In genomic region chr5:92369151-92369994, GRCm38 (mm10) we compare ENCODE assay signal across 8 mouse cellular contexts. TPM values are rescaled to one million over a fixed set of nuclear protein-coding genes. Genes with fewer than 3 reads are reported as not detected.
DNase-seq lines count a peak whose midpoint lies in the region; ATAC-seq and TF ChIP-seq lines count a peak whose summit lies in the region.

No protein-coding gene starts in this region.

- TF ChIP-seq POLR2A in lung, adult 2 months (IDR thresholded peaks at IDR 0.05; ENCODE audit: borderline replicate concordance, extremely low read depth, low read depth, low read length) = no peak
- TF ChIP-seq POLR2A in cerebellum, adult 2 months (IDR thresholded peaks at IDR 0.05; ENCODE audit: borderline replicate concordance, insufficient read depth, low read length) = peak; percentile 39; the same call in 1 of the 2 replicates

- H3K27ac ChIP-seq in lung, embryonic 15.5 days = no peak overlapping the region
- peak overlapping the region; percentile 4; the same call in 1 of the 2 replicates for H3K27ac ChIP-seq in cerebellum, adult 2 months (ENCODE audit: insufficient read depth, low read length)
- no peak overlapping the region for H3K27ac ChIP-seq in heart, embryonic 14.5 days (replicated peaks in 1 of 2; ENCODE audit: control insufficient read depth in 1 of 2, insufficient read depth in 1 of 2, low read depth in 2 of 2, low read length in 2 of 2)
- no peak overlapping the region for H3K27ac ChIP-seq in stomach, embryonic 16.5 days (ENCODE audit: low read length)

- no peaks in the 10 kb centered on the region for H3K27me3 ChIP-seq in lung, embryonic 15.5 days
- no peaks in the 10 kb centered on the region for H3K27me3 ChIP-seq in cerebellum, adult 2 months (ENCODE audit: control insufficient read depth, insufficient read depth, low read length)
- no peaks in the 10 kb centered on the region for H3K27me3 ChIP-seq in heart, embryonic 14.5 days (ENCODE audit: control insufficient read depth, insufficient read depth, low read length)
- peaks cover 14% of the 10 kb centered on the region for H3K27me3 ChIP-seq in megakaryocyte, embryonic 14.5 days (replicated peaks)
- no peaks in the 10 kb centered on the region for H3K27me3 ChIP-seq in stomach, embryonic 16.5 days (ENCODE audit: control insufficient read depth, insufficient read depth, low read length)

- no peak for TF ChIP-seq CTCF in lung, adult 2 months (IDR thresholded peaks at IDR 0.05; ENCODE audit: insufficient read depth, low read length)
- TF ChIP-seq CTCF in cerebellum, adult 2 months (IDR thresholded peaks at IDR 0.05; ENCODE audit: borderline replicate concordance, insufficient read depth, low read depth, low read length) = no peak

- no peaks in the 10 kb centered on the region for H3K4me1 ChIP-seq in lung, embryonic 15.5 days
- H3K4me1 ChIP-seq in lung, adult 2 months (ENCODE audit: control insufficient read depth, insufficient read depth, low read length) = no peaks in the 10 kb centered on the region
- H3K4me1 ChIP-seq in cerebellum, adult 2 months (ENCODE audit: control insufficient read depth, insufficient read depth, low read length) = peaks cover 16% of the 10 kb centered on the region; the same call in 1 of the 2 replicates
- H3K4me1 ChIP-seq in heart, embryonic 14.5 days (ENCODE audit: control insufficient read depth in 2 of 2, insufficient read depth in 2 of 2, low read length in 2 of 2) = peaks cover 5% of the 10 kb centered on the region in 2 experiments; a peak in 2 of 4 replicates
- H3K4me1 ChIP-seq in megakaryocyte, embryonic 14.5 days = peaks cover 45% of the 10 kb centered on the region
- H3K4me1 ChIP-seq in stomach, embryonic 16.5 days (ENCODE audit: control insufficient read depth, insufficient read depth, low read length) = no peaks in the 10 kb centered on the region; the same call in 1 of the 2 replicates

- no peaks in the 10 kb centered on the region for H3K9me3 ChIP-seq in lung, embryonic 15.5 days
- no peaks in the 10 kb centered on the region for H3K9me3 ChIP-seq in heart, embryonic 14.5 days (ENCODE audit: control insufficient read depth, low read length)
- no peaks in the 10 kb centered on the region for H3K9me3 ChIP-seq in megakaryocyte, embryonic 14.5 days
- H3K9me3 ChIP-seq in stomach, embryonic 16.5 days (replicated peaks; ENCODE audit: control insufficient read depth, low read length) = no peaks in the 10 kb centered on the region

- no peak overlapping the region for H3K4me2 ChIP-seq in lung, embryonic 15.5 days
- H3K4me2 ChIP-seq in heart, embryonic 14.5 days (ENCODE audit: low read length) = no peak overlapping the region
- no peak overlapping the region for H3K4me2 ChIP-seq in stomach, embryonic 16.5 days (ENCODE audit: low read depth, low read length)

- no peak overlapping the region for H3K9ac ChIP-seq in lung, embryonic 15.5 days
- no peak overlapping the region for H3K9ac ChIP-seq in heart, embryonic 14.5 days (ENCODE audit: low read length)
- H3K9ac ChIP-seq in stomach, embryonic 16.5 days (ENCODE audit: low read length) = no peak overlapping the region

- 0 out of 2 replicates have a peak, but pooled peaks have one; percentile 49 for ATAC-seq in lung, embryonic 15.5 days (ENCODE audit: borderline replicate concordance, extremely low read depth, low FRiP score, low TSS enrichment)
- ATAC-seq in heart, embryonic 14.5 days (ENCODE audit: insufficient number of reproducible peaks, insufficient read depth, low FRiP score, low read depth) = peak; percentile 47; the same call in 1 of the 2 replicates
- ATAC-seq in stomach, embryonic 16.5 days (ENCODE audit: insufficient read depth, low FRiP score) = peak; percentile 82; the same call in 1 of the 2 replicates

- WGBS in lung, embryonic 15.5 days = 61% methylated on average over 13 of the region's 13 CpGs
- WGBS in lung, adult 2 months = 56% methylated on average over 13 of the region's 13 CpGs
- WGBS in cerebellum, adult 2 months = 19% methylated on average over 13 of the region's 13 CpGs
- 60% methylated on average over 13 of the region's 13 CpGs for WGBS in heart, embryonic 14.5 days
- WGBS in stomach, embryonic 16.5 days = 59% methylated on average over 13 of the region's 13 CpGs

- no peaks in the 10 kb centered on the region for H3K36me3 ChIP-seq in lung, embryonic 15.5 days
- H3K36me3 ChIP-seq in heart, embryonic 14.5 days (ENCODE audit: control insufficient read depth, insufficient read depth, low read length) = no peaks in the 10 kb centered on the region
- H3K36me3 ChIP-seq in megakaryocyte, embryonic 14.5 days (replicated peaks; ENCODE audit: low read length) = no peaks in the 10 kb centered on the region
- H3K36me3 ChIP-seq in stomach, embryonic 16.5 days (ENCODE audit: control insufficient read depth, insufficient read depth, low read length) = no peaks in the 10 kb centered on the region

- H3K4me3 ChIP-seq in lung, embryonic 15.5 days = no peak overlapping the region
- no peak overlapping the region for H3K4me3 ChIP-seq in lung, adult 2 months (replicated peaks; ENCODE audit: extremely low read depth, low read depth, low read length)
- peak overlapping the region; percentile 38 for H3K4me3 ChIP-seq in cerebellum, adult 2 months (replicated peaks; ENCODE audit: insufficient read depth, low read depth, low read length)
- no peak overlapping the region for H3K4me3 ChIP-seq in heart, embryonic 14.5 days (ENCODE audit: control insufficient read depth in 1 of 2, insufficient read depth in 1 of 2, low read depth in 1 of 2, low read length in 2 of 2)
- peak overlapping the region; percentile 1 for H3K4me3 ChIP-seq in megakaryocyte, embryonic 14.5 days (replicated peaks)
- H3K4me3 ChIP-seq in stomach, embryonic 16.5 days (replicated peaks; ENCODE audit: low read length) = no peak overlapping the region

- no peak for DNase-seq in lung, adult 2 months
- peak; percentile 73 to 87 for DNase-seq in cerebellum, adult 2 months
- DNase-seq in layer of hippocampus, postnatal 14 days (ENCODE audit: low spot score in 2 of 2) = peak; percentile 54
- no peak for DNase-seq in embryo, embryonic 9.5 days (ENCODE audit: extremely low spot score)

RNA-seq across cellular contexts. Expression of gene Cxcl10, which starts 20.7 kb away (rescaled TPM):
- 0.59 and 3.5 TPM in 2 replicates for polyA plus RNA-seq in lung, embryonic 15.5 days (2015; fragmentation: Nextera tagmentation; extraction: Ambion mirVana)
- 2.2 and 3.0 TPM in 2 replicates for polyA plus RNA-seq in lung, adult 2 months (2012; rRNA removed)
- 0.64 and 0.65 TPM in 2 replicates for polyA plus RNA-seq in cerebellum, adult 2 months (2012; rRNA removed)
- polyA plus RNA-seq in heart, embryonic 14.5 days (2014; fragmentation: Nextera tagmentation; extraction: Ambion mirVana) = 0.74 and 1.2 TPM in 2 replicates
- total RNA-seq in layer of hippocampus, postnatal 14 days (2021) = not detected
- not detected in 2 replicates for polyA plus RNA-seq in megakaryocyte, embryonic 14.5 days (2012; ENCODE audit: insufficient read depth, low replicate concordance)
- polyA plus RNA-seq in stomach, embryonic 16.5 days (2015; fragmentation: Nextera tagmentation; extraction: Ambion mirVana) = 0.97 and 1.8 TPM in 2 replicates

RNA-seq across cellular contexts. Expression of gene Art3, which starts 37.7 kb away (rescaled TPM):
- polyA plus RNA-seq in lung, embryonic 15.5 days (2015; fragmentation: Nextera tagmentation; extraction: Ambion mirVana) = 4.8 and 9.5 TPM in 2 replicates
- polyA plus RNA-seq in lung, adult 2 months (2012; rRNA removed) = 16.5 and 26.2 TPM in 2 replicates
- polyA plus RNA-seq in cerebellum, adult 2 months (2012; rRNA removed) = 12.8 and 17.8 TPM in 2 replicates
- 59.2 and 60.2 TPM in 2 replicates for polyA plus RNA-seq in heart, embryonic 14.5 days (2014; fragmentation: Nextera tagmentation; extraction: Ambion mirVana)
- total RNA-seq in layer of hippocampus, postnatal 14 days (2021) = 1 to 10 TPM; 5.5 to 8.7 TPM
- polyA plus RNA-seq in megakaryocyte, embryonic 14.5 days (2012; ENCODE audit: insufficient read depth, low replicate concordance) = not detected in 2 replicates
- 6.7 and 7.3 TPM in 2 replicates for polyA plus RNA-seq in stomach, embryonic 16.5 days (2015; fragmentation: Nextera tagmentation; extraction: Ambion mirVana)

RNA-seq across cellular contexts. Expression of gene Cxcl9, which starts 41.5 kb away (rescaled TPM):
- polyA plus RNA-seq in lung, embryonic 15.5 days (2015; fragmentation: Nextera tagmentation; extraction: Ambion mirVana) = not detected in 2 replicates
- polyA plus RNA-seq in lung, adult 2 months (2012; rRNA removed) = 1.8 and 3.0 TPM in 2 replicates
- polyA plus RNA-seq in cerebellum, adult 2 months (2012; rRNA removed) = 0.17 TPM in 1 of 2 replicates, not detected in the other
- polyA plus RNA-seq in heart, embryonic 14.5 days (2014; fragmentation: Nextera tagmentation; extraction: Ambion mirVana) = not detected in 2 replicates
- total RNA-seq in layer of hippocampus, postnatal 14 days (2021) = not detected
- polyA plus RNA-seq in megakaryocyte, embryonic 14.5 days (2012; ENCODE audit: insufficient read depth, low replicate concordance) = not detected in 2 replicates
- polyA plus RNA-seq in stomach, embryonic 16.5 days (2015; fragmentation: Nextera tagmentation; extraction: Ambion mirVana) = not detected in 2 replicates

RNA-seq across cellular contexts. Expression of gene Sdad1, which starts 59.1 kb away (rescaled TPM):
- 32.6 and 35.4 TPM in 2 replicates for polyA plus RNA-seq in lung, embryonic 15.5 days (2015; fragmentation: Nextera tagmentation; extraction: Ambion mirVana)
- 5.5 and 7.1 TPM in 2 replicates for polyA plus RNA-seq in lung, adult 2 months (2012; rRNA removed)
- 15.3 and 15.6 TPM in 2 replicates for polyA plus RNA-seq in cerebellum, adult 2 months (2012; rRNA removed)
- polyA plus RNA-seq in heart, embryonic 14.5 days (2014; fragmentation: Nextera tagmentation; extraction: Ambion mirVana) = 23.4 and 25.8 TPM in 2 replicates
- 10 to 100 TPM; 21.9 to 22.8 TPM for total RNA-seq in layer of hippocampus, postnatal 14 days (2021)
- 5.1 and 10.0 TPM in 2 replicates for polyA plus RNA-seq in megakaryocyte, embryonic 14.5 days (2012; ENCODE audit: insufficient read depth, low replicate concordance)
- 31.3 and 33.3 TPM in 2 replicates for polyA plus RNA-seq in stomach, embryonic 16.5 days (2015; fragmentation: Nextera tagmentation; extraction: Ambion mirVana)

Comparison
In these comparisons a context has a peak if more than half of its experiments do, and no peak if none do; other contexts are left out.
1. H3K4me3 ChIP-seq: peak in cerebellum, adult 2 months (single experiment) and megakaryocyte, embryonic 14.5 days (single experiment); none in lung, embryonic 15.5 days (single experiment), lung, adult 2 months (single experiment), heart, embryonic 14.5 days (0 of 2) and stomach, embryonic 16.5 days (single experiment).
2. DNase-seq: peak in cerebellum, adult 2 months (2 of 2) and layer of hippocampus, postnatal 14 days (2 of 2); none in lung, adult 2 months (single experiment) and embryo, embryonic 9.5 days (single experiment).
3. Peak in every context shown above with its lines, with median percentiles within 50 percentile points of each other: ATAC-seq.